Mouse (Mus musculus) limb, embryonic 11.5 days (tissue): Measurements from ENCODE around the gene Wdr25. TPM values are rescaled to one million over a fixed set of nuclear protein-coding genes. Genes with fewer than 3 reads are reported as not detected.

ENCODE experiments used
- ATAC-seq: fragments of 200-750 bp; cut with Nextera tagmentation; 2 replicates; pipeline ENCODE4 v1.8.0; 2017; ENCODE audit warnings: low read depth; ENCODE audit not compliant: insufficient number of reproducible peaks, low FRiP score, low TSS enrichment
- DNase-seq: peaks from one replicate; pipeline ENCODE4 v3.0.0-alpha.2; 2015; ENCODE audit warnings: low spot score
- H3K27ac ChIP-seq: fragments of 300-500 bp; sonication (generic); replicated peaks from 2 replicates; pipeline ENCODE4 v1.5.1; 2014; ENCODE audit warnings: low read depth, mild to moderate bottlenecking, low read length
- H3K27me3 ChIP-seq: fragments of 300-500 bp; sonication (generic); 2 replicates; pipeline ENCODE4 v1.6.1; 2014; ENCODE audit warnings: mild to moderate bottlenecking, low read length, mixed read lengths; ENCODE audit not compliant: control insufficient read depth, insufficient read depth
- H3K36me3 ChIP-seq: fragments of 300-500 bp; sonication (generic); 2 replicates; pipeline ENCODE4 v1.6.1; 2014; ENCODE audit warnings: mild to moderate bottlenecking, low read length, moderate library complexity, mixed read lengths; ENCODE audit not compliant: control insufficient read depth, insufficient read depth
- H3K4me1 ChIP-seq: fragments of 300-500 bp; sonication (generic); 2 replicates; pipeline ENCODE4 v1.6.1; 2014; ENCODE audit warnings: low read length, mixed read lengths; ENCODE audit not compliant: control insufficient read depth, insufficient read depth
- H3K4me2 ChIP-seq: fragments of 300-500 bp; sonication (generic); 2 replicates; pipeline ENCODE4 v1.6.1; 2014; ENCODE audit warnings: low read depth, mild to moderate bottlenecking, moderate library complexity; ENCODE audit not compliant: severe bottlenecking
- H3K4me3 ChIP-seq: fragments of 300-500 bp; sonication (generic); 2 replicates; pipeline ENCODE4 v1.5.1; 2014; ENCODE audit warnings: low read depth, low read length
- H3K9ac ChIP-seq: fragments of 300-500 bp; sonication (generic); 2 replicates; pipeline ENCODE4 v1.6.1; 2014; ENCODE audit warnings: mild to moderate bottlenecking, low read length
- H3K9me3 ChIP-seq: fragments of 300-500 bp; sonication (generic); 2 replicates; pipeline ENCODE4 v1.6.1; 2016; ENCODE audit warnings: low read length; ENCODE audit not compliant: control insufficient read depth
- WGBS: fragments of 180-500 bp; shearing (Covaris S2); extraction: QIAGEN DNeasy Blood & Tissue Kit; methylation state at CpG from one replicate; pipeline ENCODE4 v1.1.7; 2014; 5-methylcytosine and 5-hydroxymethylcytosine counted together
- polyA plus RNA-seq: library from polyadenylated mRNA; unstranded; fragments of >200 nt; fragmentation: Nextera tagmentation; extraction: Ambion mirVana; gene quantifications from 2 replicates; pipeline ENCODE4 v1.2.1, GENCODE M21; 2014

Wdr25 gene
- polyA plus RNA-seq, 1 experiment from 2014 or later = 4.9 TPM

DNA sequence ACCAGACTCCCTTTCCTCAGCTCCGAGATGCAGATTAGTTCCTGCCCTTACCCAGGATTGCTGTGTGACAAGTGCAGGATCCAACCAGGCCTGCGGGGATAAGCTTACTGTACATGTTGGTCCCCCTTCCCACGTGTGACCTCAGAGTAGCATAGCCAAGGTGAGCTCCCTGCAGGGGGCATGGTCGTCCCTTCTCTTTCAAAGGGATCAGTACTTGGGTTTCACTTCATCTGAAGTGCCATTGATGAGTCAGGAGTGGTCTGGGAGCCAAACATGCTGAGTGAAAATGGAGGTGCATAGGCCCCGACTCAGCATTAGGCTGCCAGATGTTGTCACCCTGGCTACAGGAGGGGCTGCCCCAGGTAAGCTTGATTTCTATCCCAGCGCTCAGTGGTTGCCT lies 91.6 kb downstream of the Wdr25 start:
- Histone ChIP-seq H3K4me1 (peaks cover 6% of the 10 kb centered on the region; the same call in 1 of the 2 replicates), H3K27ac (no peak overlapping the region), H3K36me3 (no peaks in the 10 kb centered on the region), H3K9me3 (no peaks in the 10 kb centered on the region), H3K9ac (no peak overlapping the region), H3K4me2 (no peak overlapping the region), H3K4me3 (no peak overlapping the region), H3K27me3 (no peaks in the 10 kb centered on the region)
- no peak for DNase-seq
- no peak for ATAC-seq
- WGBS = 67% methylated on average over 6 of the region's 6 CpGs

DNA sequence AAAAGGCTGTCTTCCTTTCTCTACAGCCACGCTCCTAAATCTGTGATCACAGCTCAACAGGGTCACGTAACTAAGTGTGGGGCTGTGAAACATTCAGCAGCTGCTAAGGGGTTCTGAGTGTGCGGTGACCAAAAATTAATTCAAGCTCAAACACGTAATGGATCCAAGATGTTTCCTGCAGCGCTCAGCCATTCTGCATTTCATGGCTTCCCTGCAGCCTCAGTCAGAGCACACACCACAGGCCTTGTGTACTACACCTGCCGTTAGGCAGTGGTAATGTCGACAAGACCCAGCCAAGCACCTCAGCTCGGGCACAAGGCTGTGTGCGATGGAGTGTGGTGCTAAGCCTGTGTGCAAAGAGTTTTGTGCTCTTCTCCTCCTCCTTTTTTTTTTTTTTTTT lies 94.0 kb downstream of the Wdr25 start:
- Histone ChIP-seq H3K4me1 (peaks cover 3% of the 10 kb centered on the region; the same call in 1 of the 2 replicates), H3K9me3 (no peaks in the 10 kb centered on the region), H3K9ac (no peak overlapping the region), H3K27me3 (no peaks in the 10 kb centered on the region), H3K4me3 (no peak overlapping the region), H3K27ac (no peak overlapping the region; the same call in 1 of the 2 replicates), H3K36me3 (no peaks in the 10 kb centered on the region), H3K4me2 (no peak overlapping the region)
- ATAC-seq = peak; percentile 69
- 46% methylated on average over 9 of the region's 9 CpGs for WGBS
- DNase-seq = peak; percentile 58

DNA sequence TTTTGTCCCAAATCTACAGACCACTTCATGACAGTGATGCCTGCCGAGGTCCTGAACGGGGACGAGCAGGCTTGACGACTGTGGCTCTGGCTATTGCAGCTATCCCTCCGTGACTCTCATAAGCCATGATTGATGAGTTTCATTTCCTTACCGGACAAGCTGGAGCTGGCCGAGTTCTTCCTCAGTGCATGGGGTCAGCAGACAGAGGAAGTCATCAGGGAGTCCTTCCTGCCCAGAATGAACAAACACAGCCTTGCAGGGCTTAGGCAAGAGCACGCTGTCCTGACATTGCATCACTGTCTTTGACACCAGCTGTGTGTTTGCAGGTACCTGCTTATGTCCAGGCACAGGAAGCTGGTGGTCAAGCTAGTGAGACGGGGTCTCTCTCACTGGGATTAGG lies 97.0 kb downstream of the Wdr25 start:
- Histone ChIP-seq H3K27me3 (no peaks in the 10 kb centered on the region), H3K36me3 (no peaks in the 10 kb centered on the region), H3K4me3 (no peak overlapping the region), H3K9ac (no peak overlapping the region), H3K4me2 (no peak overlapping the region), H3K4me1 (peaks cover 6% of the 10 kb centered on the region; the same call in 1 of the 2 replicates), H3K9me3 (no peaks in the 10 kb centered on the region), H3K27ac (no peak overlapping the region)
- no peak for DNase-seq
- 49% methylated on average over 9 of the region's 9 CpGs for WGBS
- ATAC-seq = no peak

DNA sequence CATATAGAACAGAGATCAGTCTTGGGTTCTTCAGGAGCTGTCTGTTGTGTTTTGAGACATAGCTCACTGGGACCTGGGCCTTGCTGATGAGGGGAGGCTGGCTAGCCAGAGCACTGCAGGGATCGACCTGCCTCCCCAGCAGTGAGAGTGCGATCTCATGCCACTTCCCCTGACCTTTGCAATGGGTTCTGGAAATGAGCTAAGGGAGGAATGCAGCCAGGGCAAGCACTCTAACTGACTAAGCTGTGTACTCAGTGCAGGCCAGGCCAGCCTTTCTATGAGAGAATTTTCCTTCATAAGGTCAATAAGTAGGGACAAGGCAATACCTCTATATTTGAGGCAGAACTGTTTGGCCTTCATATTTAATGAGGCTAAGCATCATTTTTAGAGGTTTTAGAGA lies 99.6 kb downstream of the Wdr25 start:
- H3K27me3 ChIP-seq = no peaks in the 10 kb centered on the region
- no peak overlapping the region for H3K4me2 ChIP-seq
- H3K4me3 ChIP-seq = no peak overlapping the region
- H3K4me1 ChIP-seq = peaks cover 6% of the 10 kb centered on the region; the same call in 1 of the 2 replicates
- no peak overlapping the region for H3K27ac ChIP-seq
- H3K36me3 ChIP-seq = no peaks in the 10 kb centered on the region
- no peak for ATAC-seq
- H3K9ac ChIP-seq = no peak overlapping the region
- no peak for DNase-seq
- WGBS = 69% methylated on average over 2 of the region's 2 CpGs
- H3K9me3 ChIP-seq = no peaks in the 10 kb centered on the region

DNA sequence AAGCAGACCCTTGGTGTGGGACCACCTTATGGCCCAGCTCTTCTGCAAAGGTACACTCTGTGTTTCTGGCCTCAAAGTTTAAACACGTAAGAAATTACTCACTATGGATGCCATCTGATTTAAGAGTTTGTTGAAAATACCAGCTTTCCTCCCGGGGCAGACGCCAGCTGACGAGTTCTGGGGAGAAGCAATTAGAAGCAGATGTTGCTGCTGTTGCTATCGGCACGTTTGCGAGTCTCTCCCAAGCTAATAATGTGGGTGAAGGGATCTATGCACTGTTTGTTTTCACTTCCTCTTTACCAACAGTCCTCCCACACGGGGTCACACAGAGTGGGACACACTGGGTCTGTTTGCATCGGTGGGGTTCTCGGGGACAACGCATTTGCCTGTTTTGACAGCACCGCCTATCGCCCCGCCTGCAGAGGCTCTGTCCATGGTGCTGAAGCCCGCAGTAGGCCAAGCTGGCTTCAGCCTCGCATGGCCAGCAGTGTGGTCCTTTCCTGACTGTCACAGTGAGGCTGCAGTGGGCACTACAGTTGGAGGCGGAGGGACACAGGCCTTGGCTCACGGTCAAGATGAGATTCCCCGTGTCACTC lies 101.1 kb downstream of the Wdr25 start:
- Histone ChIP-seq H3K4me2 (peak overlapping the region; percentile 36), H3K4me3 (no peak overlapping the region), H3K4me1 (peaks cover 6% of the 10 kb centered on the region; the same call in 1 of the 2 replicates), H3K9me3 (no peaks in the 10 kb centered on the region), H3K27ac (no peak overlapping the region), H3K9ac (no peak overlapping the region), H3K36me3 (no peaks in the 10 kb centered on the region), H3K27me3 (no peaks in the 10 kb centered on the region)
- ATAC-seq (peak; percentile 69), DNase-seq (peak; percentile 94)
- WGBS = 4% methylated on average over 19 of the region's 19 CpGs

DNA sequence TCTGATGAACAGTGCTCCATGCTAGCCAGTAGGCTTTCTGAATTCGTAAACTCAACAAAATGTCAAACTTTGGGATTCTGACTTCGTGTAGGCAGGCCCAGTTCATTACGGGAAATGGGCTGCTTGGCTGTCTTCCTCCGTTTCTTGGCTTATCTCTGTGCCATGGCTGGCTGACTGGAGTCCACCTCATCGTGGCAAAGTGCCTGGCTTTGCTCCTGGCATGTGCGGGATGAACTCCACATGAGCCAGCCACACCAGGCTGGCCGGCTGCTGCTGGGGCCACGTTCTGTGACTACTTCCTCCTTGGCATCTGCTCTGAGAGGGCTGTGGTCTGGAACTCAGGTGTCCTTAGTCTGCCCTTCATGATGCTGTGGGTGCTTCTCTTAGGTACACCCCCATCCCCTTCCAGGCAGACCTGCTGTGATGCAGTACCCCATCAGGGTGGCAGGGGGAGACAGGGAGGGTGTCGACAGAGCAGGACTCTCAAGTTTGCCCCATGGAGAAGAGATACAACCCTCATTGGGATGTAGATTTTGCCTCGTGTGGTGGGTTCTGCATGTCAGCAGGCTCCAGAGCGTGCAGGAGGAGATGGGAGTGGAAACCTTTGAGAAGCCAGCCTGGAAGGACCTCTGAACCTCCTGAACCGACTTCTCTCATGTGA lies 102.7 kb downstream of the Wdr25 start:
- H3K36me3 ChIP-seq = no peaks in the 10 kb centered on the region
- ATAC-seq (no peak), DNase-seq (no peak)
- no peaks in the 10 kb centered on the region for H3K9me3 ChIP-seq
- H3K4me1 ChIP-seq = peaks cover 6% of the 10 kb centered on the region; the same call in 1 of the 2 replicates
- no peak overlapping the region for H3K9ac ChIP-seq
- no peaks in the 10 kb centered on the region for H3K27me3 ChIP-seq
- H3K4me2 ChIP-seq = no peak overlapping the region
- no peak overlapping the region for H3K27ac ChIP-seq
- 91% methylated on average over 12 of the region's 12 CpGs for WGBS
- no peak overlapping the region for H3K4me3 ChIP-seq

DNA sequence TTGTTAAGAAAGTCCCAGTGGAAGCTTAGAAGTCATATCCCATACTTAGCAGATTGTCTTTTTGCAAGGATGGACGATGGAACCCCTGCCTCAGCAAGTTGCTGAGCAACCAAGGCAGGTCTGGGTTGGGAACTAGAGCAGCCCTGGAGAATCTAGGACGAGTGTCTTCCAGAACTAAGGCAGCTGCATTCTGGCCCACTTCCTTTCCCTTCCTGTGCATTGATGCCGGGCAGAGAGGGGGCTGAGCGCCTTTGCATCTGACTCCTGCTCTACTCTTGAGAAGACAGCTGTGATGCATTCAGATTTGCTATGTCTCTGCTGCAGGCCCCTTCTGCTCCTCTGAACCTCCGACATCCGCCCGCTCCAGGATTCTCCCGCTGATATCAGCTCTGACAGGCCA lies 103.8 kb downstream of the Wdr25 start:
- Histone ChIP-seq H3K27me3 (no peaks in the 10 kb centered on the region), H3K27ac (no peak overlapping the region), H3K4me2 (no peak overlapping the region), H3K9ac (no peak overlapping the region), H3K4me3 (no peak overlapping the region), H3K4me1 (peaks cover 6% of the 10 kb centered on the region; the same call in 1 of the 2 replicates), H3K36me3 (no peaks in the 10 kb centered on the region), H3K9me3 (no peaks in the 10 kb centered on the region)
- no peak for DNase-seq
- WGBS = 91% methylated on average over 8 of the region's 8 CpGs
- no peak for ATAC-seq

DNA sequence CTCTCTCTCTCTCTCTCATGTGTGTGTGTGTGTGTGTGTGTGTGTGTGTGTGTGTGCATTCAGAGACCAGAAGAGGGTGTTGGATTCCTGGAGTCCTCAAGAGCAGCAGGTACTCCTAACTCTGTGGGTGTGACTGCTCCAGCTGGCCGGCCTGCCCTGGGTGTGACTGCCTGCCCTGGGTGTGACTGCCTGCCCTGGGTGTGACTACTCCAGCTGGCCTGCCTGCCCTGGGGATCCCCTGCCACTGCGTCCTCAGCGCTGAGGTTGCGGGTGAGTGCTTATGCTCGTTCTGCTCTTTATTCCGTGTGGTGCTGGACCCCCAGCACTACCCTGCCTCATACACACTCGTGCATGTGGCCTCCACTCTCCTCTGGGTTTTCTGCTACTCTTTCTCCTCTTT lies 109.5 kb downstream of the Wdr25 start:
- DNase-seq = no peak
- H3K27ac ChIP-seq = no peak overlapping the region
- no peak for ATAC-seq
- H3K9ac ChIP-seq = no peak overlapping the region
- no peak overlapping the region for H3K4me2 ChIP-seq
- H3K4me1 ChIP-seq = no peaks in the 10 kb centered on the region
- no peaks in the 10 kb centered on the region for H3K9me3 ChIP-seq
- 72% methylated on average over 7 of the region's 7 CpGs for WGBS
- no peaks in the 10 kb centered on the region for H3K27me3 ChIP-seq
- H3K36me3 ChIP-seq = no peaks in the 10 kb centered on the region
- H3K4me3 ChIP-seq = no peak overlapping the region
